Mouse (Mus musculus) G1E (cell line): ENCODE measurements at regions not wholly inside any gene's neighbourhood (a gene's known extent, or its start where the extent isn't known, plus 50 kb on each side); places are given as distances from the start of the nearest gene placed in this dataset.

ENCODE experiments used
- ATAC-seq: 2 replicates; pipeline ENCODE4 v1.8.0; 2016; ENCODE audit warnings: mild to moderate bottlenecking; ENCODE audit not compliant: insufficient number of reproducible peaks, poor library complexity, low FRiP score, severe bottlenecking; ENCODE audit errors: extremely low read depth
- DNase-seq: peaks from one replicate; pipeline ENCODE4 v3.0.0; 2012; ENCODE audit warnings: low spot score
- H3K27me3 ChIP-seq: 2 replicates; pipeline ENCODE4 v1.6.1; 2012; ENCODE audit warnings: mild to moderate bottlenecking, low read length, inconsistent platforms; ENCODE audit not compliant: insufficient read depth
- H3K36me3 ChIP-seq: replicated peaks from 2 replicates; pipeline ENCODE3; 2012; ENCODE audit warnings: mild to moderate bottlenecking, inconsistent platforms
- H3K4me1 ChIP-seq: 2 replicates; pipeline ENCODE4 v1.6.1; 2012; ENCODE audit warnings: low read depth, low read length, inconsistent platforms, mixed read lengths; ENCODE audit not compliant: insufficient read depth
- H3K4me3 ChIP-seq: 2 replicates; pipeline ENCODE4 v1.5.1; 2012; ENCODE audit warnings: low read depth, mild to moderate bottlenecking, inconsistent platforms, low read length, moderate library complexity, mixed read lengths
- H3K9me3 ChIP-seq: replicated peaks from 2 replicates; pipeline ENCODE4 v1.6.1; 2012; ENCODE audit warnings: inconsistent platforms
- CTCF ChIP-seq: IDR thresholded peaks from 2 replicates; pipeline ENCODE4 v1.5.1; 2012; ENCODE audit warnings: low read depth, low read length, inconsistent platforms, mixed read lengths
- GATA1 ChIP-seq: IDR thresholded peaks from 2 replicates; pipeline ENCODE4 v1.6.1; 2012; ENCODE audit warnings: borderline replicate concordance, low read length, inconsistent platforms, mixed read lengths
- GATA2 ChIP-seq: IDR thresholded peaks from 2 replicates; pipeline ENCODE4 v1.6.1; 2012; ENCODE audit warnings: low read depth, low read length, inconsistent platforms, borderline replicate concordance
- POLR2AphosphoS5 ChIP-seq: IDR thresholded peaks from 2 replicates; pipeline ENCODE4 v1.6.1; 2012; ENCODE audit warnings: low read depth, low read length, inconsistent platforms; ENCODE audit not compliant: insufficient replicate concordance
- TAL1 ChIP-seq: conservative IDR thresholded peaks from 2 replicates; pipeline ENCODE4 v1.6.1; 2012; ENCODE audit warnings: low read depth, low read length, inconsistent platforms, mixed read lengths

DNA sequence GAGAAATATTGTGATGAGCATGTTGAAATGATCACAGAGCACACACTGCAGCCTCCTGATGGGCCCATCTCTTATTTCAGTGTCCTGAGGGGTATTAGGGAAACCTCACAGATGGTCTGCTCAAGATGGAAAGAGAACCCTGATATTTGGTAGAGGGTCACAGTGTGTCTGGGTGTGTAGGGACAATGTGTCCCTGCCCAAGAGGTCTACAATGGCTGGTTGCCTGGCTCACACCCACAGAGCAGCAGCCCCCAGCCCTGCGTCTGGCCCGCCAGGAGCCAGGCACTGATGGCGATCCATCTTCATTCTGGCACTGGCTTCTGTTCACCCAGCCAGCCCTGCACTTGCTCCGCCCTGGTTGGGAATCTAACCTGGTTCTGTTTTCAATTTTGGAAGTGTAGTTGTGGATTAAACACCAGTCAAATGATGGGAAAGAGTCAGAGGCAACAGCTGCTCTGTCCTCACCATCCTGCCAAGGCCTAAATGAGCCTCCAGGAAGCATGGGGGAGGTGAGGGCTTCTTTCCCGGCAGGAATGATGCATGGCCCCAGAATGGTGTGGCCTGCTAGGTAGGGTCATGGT lies 216.5 kb upstream of the Mki67 start:
- TF ChIP-seq GATA2 (no peak), GATA1 (no peak), CTCF (no peak), POLR2AphosphoS5 (no peak), TAL1 (no peak)
- Histone ChIP-seq H3K4me1 (no peaks in the 10 kb centered on the region), H3K4me3 (no peak overlapping the region), H3K27me3 (no peaks in the 10 kb centered on the region), H3K9me3 (peaks cover 53% of the 10 kb centered on the region), H3K36me3 (no peaks in the 10 kb centered on the region)
- no peak for ATAC-seq
- no peak for DNase-seq

DNA sequence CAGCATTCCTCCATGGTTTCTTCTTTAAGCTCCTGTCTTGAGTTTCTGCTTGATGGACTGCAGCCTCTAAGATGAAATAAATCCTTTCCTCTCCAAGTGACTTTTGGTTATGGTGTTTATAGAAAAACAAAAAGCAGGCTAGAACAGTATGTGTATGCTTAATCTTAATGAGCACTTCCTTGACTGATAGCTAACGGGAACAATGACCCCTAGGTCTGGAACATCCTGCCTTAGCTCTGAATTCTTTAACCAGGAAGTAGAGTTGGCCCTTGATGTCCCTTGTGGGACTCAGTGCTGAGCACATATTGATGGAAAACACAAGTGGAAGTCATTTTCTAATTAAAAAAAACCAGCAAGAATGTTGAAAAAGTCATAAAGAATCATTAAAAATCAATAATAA lies 219.0 kb upstream of the Mki67 start:
- Histone ChIP-seq H3K4me1 (no peaks in the 10 kb centered on the region), H3K27me3 (no peaks in the 10 kb centered on the region), H3K9me3 (peaks cover 58% of the 10 kb centered on the region), H3K4me3 (no peak overlapping the region), H3K36me3 (no peaks in the 10 kb centered on the region)
- no peak for ATAC-seq
- TF ChIP-seq GATA2 (no peak), GATA1 (no peak), TAL1 (no peak), POLR2AphosphoS5 (no peak), CTCF (no peak)
- no peak for DNase-seq

- DNase-seq (no peak), ATAC-seq (no peak)
- TF ChIP-seq GATA1 = no peak
- TF ChIP-seq GATA2 = no peak
- no peak for TF ChIP-seq TAL1
- no peak for TF ChIP-seq CTCF
- TF ChIP-seq POLR2AphosphoS5 = no peak
- Histone ChIP-seq H3K27me3 (no peaks in the 10 kb centered on the region), H3K36me3 (no peaks in the 10 kb centered on the region), H3K9me3 (peaks cover 66% of the 10 kb centered on the region), H3K4me3 (no peak overlapping the region), H3K4me1 (no peaks in the 10 kb centered on the region)
These were observed 221.3 kb upstream of the Mki67 start for GRCm38 (mm10) chr7:135937465-135937864.

DNA sequence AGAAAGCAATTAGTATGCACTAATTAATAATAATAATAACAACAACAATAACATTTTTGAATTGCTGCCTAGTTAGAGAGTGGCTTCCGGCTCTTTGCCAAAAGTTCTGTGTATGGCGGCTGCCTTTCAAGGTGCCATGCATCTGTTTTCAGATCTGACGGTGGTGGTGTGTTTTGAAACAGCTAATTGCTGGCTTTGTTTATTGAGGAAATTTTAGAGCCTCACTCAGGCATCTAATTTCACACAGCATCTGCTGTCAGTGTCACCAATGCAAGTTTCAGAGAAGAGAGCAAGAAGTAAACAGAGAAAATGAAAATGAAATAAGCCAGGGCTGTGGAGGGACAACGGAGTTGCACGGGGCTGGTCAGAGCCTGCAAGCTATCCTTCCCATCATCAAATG lies 223.2 kb upstream of the Mki67 start:
- Histone ChIP-seq H3K4me1 (no peaks in the 10 kb centered on the region), H3K36me3 (no peaks in the 10 kb centered on the region), H3K9me3 (peaks cover 70% of the 10 kb centered on the region), H3K4me3 (no peak overlapping the region), H3K27me3 (no peaks in the 10 kb centered on the region)
- ATAC-seq = no peak
- TF ChIP-seq CTCF (no peak), GATA1 (no peak), GATA2 (no peak), POLR2AphosphoS5 (no peak), TAL1 (no peak)
- DNase-seq = no peak

- no peak for TF ChIP-seq GATA1
- TF ChIP-seq POLR2AphosphoS5 = no peak
- no peak for TF ChIP-seq CTCF
- TF ChIP-seq GATA2 = no peak
- DNase-seq (no peak), ATAC-seq (no peak)
- H3K27me3 ChIP-seq = no peaks in the 10 kb centered on the region
- peaks cover 74% of the 10 kb centered on the region for H3K9me3 ChIP-seq
- no peaks in the 10 kb centered on the region for H3K4me1 ChIP-seq
- H3K36me3 ChIP-seq = no peaks in the 10 kb centered on the region
- no peak overlapping the region for H3K4me3 ChIP-seq
These were observed 226.7 kb upstream of the Mki67 start for GRCm38 (mm10) chr7:135942826-135943225.

GRCm38 (mm10) chr7:135946071-135946646 lies 230.0 kb upstream of the Mki67 start:
- H3K4me3 ChIP-seq = no peak overlapping the region
- no peaks in the 10 kb centered on the region for H3K27me3 ChIP-seq
- no peaks in the 10 kb centered on the region for H3K4me1 ChIP-seq
- TF ChIP-seq GATA1 (no peak), POLR2AphosphoS5 (no peak), GATA2 (no peak), TAL1 (no peak), CTCF (no peak)
- peaks cover 76% of the 10 kb centered on the region for H3K9me3 ChIP-seq
- DNase-seq (no peak), ATAC-seq (no peak)
- H3K36me3 ChIP-seq = no peaks in the 10 kb centered on the region
